Mouse (Mus musculus) bone marrow macrophage, adult 2 months (primary cell): ENCODE results near the gene Cap1. TPM values are rescaled to one million over a fixed set of nuclear protein-coding genes. Genes with fewer than 3 reads are reported as not detected.

Experiments
- H3K27ac ChIP-seq: 2 replicates; pipeline ENCODE4 v1.5.1; 2012; ENCODE audit warnings: low read depth, low read length; ENCODE audit not compliant: insufficient read depth
- H3K4me1 ChIP-seq: 2 replicates; pipeline ENCODE4 v1.6.1; 2012; ENCODE audit warnings: low read length; ENCODE audit not compliant: control insufficient read depth, insufficient read depth
- H3K4me3 ChIP-seq: 2 replicates; pipeline ENCODE4 v1.5.1; 2012; ENCODE audit warnings: mild to moderate bottlenecking, low read length, moderate library complexity; ENCODE audit not compliant: insufficient read depth
- CTCF ChIP-seq: IDR thresholded peaks from 2 replicates; pipeline ENCODE4 v1.5.1; 2012; ENCODE audit warnings: low read depth, mild to moderate bottlenecking, low read length, moderate library complexity
- POLR2A ChIP-seq: IDR thresholded peaks from 2 replicates; pipeline ENCODE4 v1.6.1; 2012; ENCODE audit warnings: mild to moderate bottlenecking, low read depth, low read length, borderline replicate concordance
- polyA plus RNA-seq: library from polyadenylated mRNA; stranded (reverse); fragments of >200 nt; gene quantifications from 2 replicates; pipeline ENCODE4 v1.2.4, GENCODE M21; 2012; ENCODE audit not compliant: missing spikeins, insufficient read depth, insufficient read length

Cap1 gene
- polyA plus RNA-seq, 1 experiment: 593 TPM

DNA sequence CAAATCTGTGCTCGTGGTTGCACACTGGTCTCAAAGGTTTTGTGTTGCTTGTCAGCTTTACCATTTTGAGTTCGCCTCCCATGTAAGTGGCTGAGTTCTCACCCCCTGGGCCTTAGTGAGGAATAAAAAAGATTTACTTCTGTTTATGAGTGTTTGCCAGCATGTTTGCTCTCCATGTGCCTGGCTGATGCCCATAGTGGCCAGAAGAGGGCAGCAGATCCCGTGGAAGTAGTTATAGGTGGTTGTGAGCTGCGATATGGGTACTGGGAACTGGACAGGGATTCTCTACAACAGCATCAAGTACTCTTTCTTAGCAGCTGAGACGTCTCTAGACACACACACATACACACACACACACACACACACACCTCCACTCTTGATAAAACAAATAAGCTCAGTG lies 26.8 kb upstream of the Cap1 start:
- TF ChIP-seq CTCF (no peak), POLR2A (no peak)
- no peak overlapping the region for H3K27ac ChIP-seq
- no peaks in the 10 kb centered on the region for H3K4me1 ChIP-seq
- no peak overlapping the region for H3K4me3 ChIP-seq

DNA sequence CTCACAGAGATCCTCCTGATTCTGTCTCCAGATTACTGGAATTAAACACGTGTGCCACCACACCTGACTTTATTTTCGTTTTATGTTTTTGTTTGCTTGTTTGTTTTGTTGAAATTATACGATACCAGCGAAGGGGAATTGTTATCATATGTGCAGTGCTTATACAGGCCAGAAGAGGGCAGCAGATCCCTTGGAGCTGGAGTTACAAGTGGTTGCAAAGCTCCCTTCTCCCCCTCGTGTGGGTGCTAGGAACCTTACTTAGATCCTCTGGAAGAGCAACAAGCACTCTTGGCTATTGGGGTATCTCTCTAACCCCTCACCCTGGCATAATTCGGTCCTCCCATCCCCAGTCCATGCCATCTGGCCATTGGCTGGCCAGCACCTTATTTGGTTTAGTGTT lies 24.7 kb upstream of the Cap1 start:
- H3K4me3 ChIP-seq: no peak overlapping the region
- no peaks in the 10 kb centered on the region for H3K4me1 ChIP-seq
- TF ChIP-seq POLR2A (no peak), CTCF (peak; percentile 65; the same call in 1 of the 2 replicates)
- H3K27ac ChIP-seq: no peak overlapping the region

DNA sequence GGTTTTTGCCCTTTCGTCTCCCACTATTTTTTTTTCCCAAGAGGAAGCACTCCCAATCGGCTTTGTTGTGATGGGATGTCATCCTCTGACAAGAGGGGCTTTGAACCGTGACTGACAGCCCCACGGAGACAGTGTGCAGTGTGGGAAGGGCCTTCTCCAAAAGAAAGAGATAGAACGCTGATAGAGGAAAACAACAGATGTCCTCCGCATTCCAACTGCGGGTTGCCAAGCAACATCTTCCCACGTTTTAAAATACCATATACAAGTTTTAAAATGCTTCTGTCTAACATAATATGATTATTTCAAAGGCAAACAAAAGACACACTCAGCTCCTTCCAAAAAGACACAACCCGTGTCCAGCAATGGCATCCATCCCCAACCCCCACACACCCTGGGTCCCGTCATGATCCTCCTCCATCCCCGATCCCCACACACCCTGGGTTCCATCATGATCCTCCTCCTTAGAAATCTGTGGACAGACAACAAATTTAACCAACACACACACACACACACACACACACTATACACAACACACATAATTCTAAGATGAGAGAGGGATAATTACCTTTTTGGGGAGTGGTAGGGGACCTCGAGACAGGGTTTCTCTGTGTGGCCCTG lies 23.8 kb upstream of the Cap1 start:
- TF ChIP-seq POLR2A: no peak
- no peak for TF ChIP-seq CTCF
- H3K4me3 ChIP-seq: no peak overlapping the region

DNA sequence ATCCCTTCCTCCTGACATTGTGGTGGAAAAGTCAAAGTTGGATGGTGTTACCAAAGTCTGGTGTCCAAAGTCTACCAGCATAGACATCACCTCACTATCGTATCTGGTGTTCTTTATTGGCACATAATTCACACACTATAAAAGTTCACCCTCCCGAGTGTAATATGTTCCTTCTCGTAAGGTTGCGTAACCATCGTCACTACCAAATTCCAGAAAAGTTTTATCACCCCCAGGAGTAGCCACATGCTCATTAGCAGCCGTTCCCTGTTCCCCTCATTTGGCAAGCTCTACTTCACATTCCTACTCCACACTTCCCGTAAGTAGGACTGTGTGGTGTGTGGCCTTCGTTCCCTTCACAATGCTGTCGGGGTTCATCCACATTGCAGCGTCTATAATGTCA lies 19.5 kb upstream of the Cap1 start:
- Histone ChIP-seq H3K4me1 (peaks cover 26% of the 10 kb centered on the region), H3K27ac (no peak overlapping the region), H3K4me3 (no peak overlapping the region)
- no peak for TF ChIP-seq CTCF
- no peak for TF ChIP-seq POLR2A

More for the DNA sequence above, 23.8 kb upstream of the Cap1 start:
- Histone ChIP-seq H3K4me1 (no peaks in the 10 kb centered on the region), H3K27ac (no peak overlapping the region)

DNA sequence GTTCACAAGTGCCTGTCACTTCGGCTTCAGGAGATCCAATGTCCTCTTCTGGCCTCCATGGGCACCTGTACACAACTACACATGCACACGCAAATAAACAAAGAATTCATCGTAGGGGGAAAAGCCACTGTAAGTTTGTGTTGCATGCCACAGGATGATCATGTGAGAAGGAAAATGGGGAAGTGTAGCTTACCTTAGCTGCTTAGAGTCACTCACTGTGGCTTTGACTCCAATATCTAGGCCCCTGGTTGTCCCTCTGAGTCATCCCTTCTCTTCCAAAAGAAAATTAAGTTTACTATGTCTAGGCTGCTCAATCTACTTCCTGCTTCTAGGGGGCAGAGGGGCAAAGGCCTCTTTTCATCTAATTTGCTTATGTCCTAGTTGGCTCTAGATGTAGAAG lies 17.9 kb upstream of the Cap1 start:
- no peak for TF ChIP-seq POLR2A
- no peak for TF ChIP-seq CTCF
- Histone ChIP-seq H3K4me3 (no peak overlapping the region), H3K4me1 (peaks cover 26% of the 10 kb centered on the region), H3K27ac (no peak overlapping the region)

DNA sequence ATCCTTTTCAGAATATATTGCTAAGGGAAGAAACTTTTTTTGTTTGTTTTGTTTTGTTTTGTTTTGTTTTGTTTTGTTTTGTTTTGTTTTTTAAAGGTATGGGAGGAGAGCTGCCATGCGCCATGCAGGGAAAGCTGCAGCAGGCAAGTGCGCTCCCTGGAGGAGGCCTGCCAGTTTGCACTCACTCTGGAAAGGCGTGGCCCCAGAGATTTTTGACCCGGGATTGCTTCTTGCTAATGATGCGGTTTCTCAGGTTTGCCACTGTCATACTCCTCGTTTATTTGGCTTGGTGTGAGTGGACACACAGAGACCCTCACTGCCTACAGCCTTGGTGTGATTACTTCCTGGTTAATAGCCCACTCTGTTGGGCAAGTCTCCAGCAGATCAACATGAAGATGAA lies 16.3 kb upstream of the Cap1 start:
- peaks cover 37% of the 10 kb centered on the region for H3K4me1 ChIP-seq
- no peak; the same call in 1 of the 2 replicates for TF ChIP-seq CTCF
- no peak for TF ChIP-seq POLR2A
- peak overlapping the region; percentile 73 for H3K27ac ChIP-seq
- H3K4me3 ChIP-seq: no peak overlapping the region

DNA sequence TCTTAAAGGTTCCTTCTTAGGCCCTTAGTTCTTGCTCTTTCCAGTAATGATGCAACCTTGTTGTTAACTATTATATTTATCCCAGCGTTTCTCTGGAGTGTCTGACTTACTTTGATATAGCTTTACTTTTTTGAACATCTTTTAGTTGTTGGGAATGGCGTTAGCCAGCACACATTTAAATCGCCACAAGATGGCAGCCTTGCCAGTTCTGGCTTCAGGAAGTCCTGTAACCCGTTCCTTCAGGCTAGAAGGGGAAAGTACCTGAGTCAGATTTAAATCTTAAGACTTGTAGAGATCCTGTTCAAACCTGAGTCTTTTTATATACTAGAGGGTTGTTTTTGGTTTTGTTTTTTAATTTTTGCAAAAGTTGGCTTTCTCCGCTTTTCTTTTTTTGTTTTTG lies 12.5 kb upstream of the Cap1 start:
- H3K4me1 ChIP-seq: peaks cover 43% of the 10 kb centered on the region

DNA sequence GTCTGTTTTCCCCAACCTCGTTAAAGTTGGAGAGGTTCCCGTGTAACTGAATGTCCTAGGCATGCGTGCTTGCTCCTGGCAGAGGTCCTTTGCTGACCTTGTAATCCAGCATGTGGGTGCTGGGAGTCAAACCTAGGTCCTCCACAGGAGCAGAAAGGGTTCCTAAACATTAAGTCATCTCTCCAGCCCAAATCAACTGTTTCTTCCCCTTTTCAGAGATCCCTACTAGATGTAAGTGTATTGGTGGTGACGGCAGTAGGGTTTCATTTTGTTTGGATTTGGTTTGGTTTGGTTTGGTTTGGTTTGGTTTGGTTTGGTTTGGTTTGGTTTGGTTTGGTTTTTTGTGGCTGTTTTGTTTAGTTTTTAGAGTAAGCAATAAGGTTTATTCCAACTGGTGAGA lies 11.9 kb upstream of the Cap1 start:
- peak overlapping the region; percentile 21 for H3K27ac ChIP-seq
- TF ChIP-seq POLR2A (no peak), CTCF (no peak)
- no peak overlapping the region for H3K4me3 ChIP-seq
- H3K4me1 ChIP-seq: peaks cover 47% of the 10 kb centered on the region

More for the DNA sequence above, 12.5 kb upstream of the Cap1 start:
- TF ChIP-seq POLR2A (no peak), CTCF (no peak)
- no peak overlapping the region for H3K4me3 ChIP-seq
- peak overlapping the region; percentile 21 for H3K27ac ChIP-seq

DNA sequence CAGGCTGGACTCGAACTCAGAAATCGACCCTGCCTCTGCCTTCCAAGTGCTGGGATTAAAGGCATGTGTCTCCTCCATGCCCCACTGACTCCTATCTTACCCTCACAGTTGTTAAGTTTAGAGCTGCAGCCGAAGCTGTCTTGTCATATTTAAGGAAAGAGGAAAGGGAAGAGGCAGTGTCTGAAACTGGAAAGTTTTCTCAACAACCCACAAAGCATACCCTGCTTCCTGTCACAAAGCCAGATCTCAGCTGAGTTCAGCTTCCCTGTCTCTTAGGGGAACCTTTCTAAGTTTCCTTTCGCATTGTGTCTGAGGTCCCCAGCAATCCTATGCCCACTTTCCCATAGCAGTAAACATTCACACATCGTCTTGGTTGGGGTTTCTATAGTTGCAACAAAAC lies 6.3 kb upstream of the Cap1 start:
- H3K4me3 ChIP-seq: peak overlapping the region; percentile 40
- peaks cover 46% of the 10 kb centered on the region for H3K4me1 ChIP-seq
- no peak for TF ChIP-seq CTCF
- TF ChIP-seq POLR2A: no peak
- peak overlapping the region; percentile 92 for H3K27ac ChIP-seq

DNA sequence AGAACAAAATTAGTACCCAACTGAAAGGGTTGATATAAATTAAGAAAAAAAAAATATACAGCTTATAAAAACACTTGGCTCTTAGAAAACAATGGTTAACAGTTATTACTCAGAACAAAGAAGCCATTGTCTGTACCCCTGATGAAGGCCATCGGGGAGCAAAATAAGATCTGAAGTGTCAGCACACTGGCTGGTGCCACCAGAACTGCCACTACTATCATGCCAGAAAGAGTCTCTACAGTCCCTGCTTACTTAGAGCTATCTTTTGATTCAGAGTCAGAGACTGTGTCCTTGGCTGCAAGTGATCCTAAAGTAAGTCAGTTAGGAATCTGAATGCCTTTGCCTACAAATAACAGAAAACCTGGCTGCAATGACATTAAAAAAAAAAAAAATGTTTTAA lies 5.7 kb upstream of the Cap1 start:
- Histone ChIP-seq H3K4me1 (peaks cover 44% of the 10 kb centered on the region), H3K4me3 (no peak overlapping the region), H3K27ac (peak overlapping the region; percentile 78)
- TF ChIP-seq CTCF (no peak), POLR2A (no peak)

DNA sequence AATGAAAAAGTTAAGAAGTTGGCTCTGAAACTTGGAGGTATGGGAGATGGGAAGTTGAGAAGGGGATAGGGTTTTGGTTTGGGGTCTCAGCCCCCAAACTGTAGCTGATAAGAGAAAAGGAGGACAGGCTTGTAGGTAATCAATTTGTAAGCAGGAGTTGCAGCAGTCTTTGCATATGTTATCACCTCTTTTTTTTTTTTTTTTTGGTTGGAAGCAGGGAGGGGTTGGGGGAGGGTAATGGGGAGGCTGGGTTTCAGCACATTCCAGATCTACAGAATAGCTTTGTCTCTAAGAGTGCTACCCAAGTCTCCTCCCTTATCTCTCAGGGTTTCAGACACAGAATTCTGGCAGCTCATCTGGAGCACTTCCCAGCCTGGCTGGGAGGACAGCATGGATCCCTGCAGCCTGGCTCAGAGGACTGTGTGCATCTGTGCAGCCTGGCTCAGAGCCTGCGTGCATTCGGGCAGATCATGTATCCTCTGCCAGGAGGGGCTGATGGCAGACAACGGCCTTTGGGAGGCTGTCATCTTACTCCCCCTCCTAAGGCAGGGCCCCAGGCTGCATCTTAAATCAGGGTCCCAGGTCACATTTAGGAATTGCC lies 5.1 kb upstream of the Cap1 start:
- peaks cover 39% of the 10 kb centered on the region for H3K4me1 ChIP-seq
- H3K4me3 ChIP-seq: no peak overlapping the region
- H3K27ac ChIP-seq: peak overlapping the region; percentile 59
- no peak for TF ChIP-seq POLR2A
- TF ChIP-seq CTCF: no peak
